Mouse (Mus musculus) thymus, adult 18-20 months (tissue): ENCODE results near the gene Tmtc3.
"Not testable (repeated sequence)": the region's sequence is repeated elsewhere in the genome, so short reads cannot be mapped to it uniquely, and the experiment has no call there.

Experiments
- DNase-seq, 2 experiments: peaks; one replicate each; pipeline ENCODE4 v3.0.0; 2022; ENCODE audit warnings: mixed read lengths in 2 of 2

Gene Tmtc3

GRCm38 (mm10) chr10:100487097-100487978, at the start of gene Tmtc3, which contains the start of gene Cep290:
TSS of gene Tmtc3 (minus strand) at chr10:100487350.
TSS of gene Cep290 (plus strand) at chr10:100487558.
- peak; percentile 71 to 73 for DNase-seq

GRCm38 (mm10) chr10:100524499-100525390, 37.6 kb upstream of the Tmtc3 start:
- no peak for DNase-seq

GRCm38 (mm10) chr10:100522330-100522729, 35.2 kb upstream of the Tmtc3 start:
- DNase-seq, result no peak

- DNase-seq, result no peak
Observed at GRCm38 (mm10) chr10:100521617-100522016, 34.5 kb upstream of the Tmtc3 start.

- DNase-seq, result no peak
Observed at GRCm38 (mm10) chr10:100508170-100508569, 21.0 kb upstream of the Tmtc3 start.

- DNase-seq, result no peak
Observed at GRCm38 (mm10) chr10:100498309-100498708, 11.2 kb upstream of the Tmtc3 start.

- DNase-seq, result no peak
Observed at GRCm38 (mm10) chr10:100491916-100492315, 4.8 kb upstream of the Tmtc3 start.

- no peak for DNase-seq
Observed at GRCm38 (mm10) chr10:100486701-100487096, 451 bp downstream of the Tmtc3 start.

GRCm38 (mm10) chr10:100479538-100479937, 7.6 kb downstream of the Tmtc3 start:
- DNase-seq, result no peak

- no peak for DNase-seq
Observed at GRCm38 (mm10) chr10:100475040-100475439, 12.1 kb downstream of the Tmtc3 start.

GRCm38 (mm10) chr10:100460515-100460914, 26.6 kb downstream of the Tmtc3 start:
- DNase-seq, result no peak

- no peak for DNase-seq
Observed at GRCm38 (mm10) chr10:100449394-100449793, 37.8 kb downstream of the Tmtc3 start.

- no peak for DNase-seq
Observed at GRCm38 (mm10) chr10:100427592-100427991, 59.6 kb downstream of the Tmtc3 start.

- DNase-seq, result no peak
Observed at GRCm38 (mm10) chr10:100415566-100415965, 71.6 kb downstream of the Tmtc3 start.

GRCm38 (mm10) chr10:100402301-100402700, 84.8 kb downstream of the Tmtc3 start:
- DNase-seq, result not testable (repeated sequence)
